Mouse (Mus musculus): ENCODE measurements around the gene Brk1. TPM values are rescaled to one million over a fixed set of nuclear protein-coding genes. Genes with fewer than 3 reads are reported as not detected.

Gene Brk1
- polyA plus RNA-seq (2014; fragmentation: Illumina TruSeq; extraction: RNeasy Lipid Tissue Mini Kit (QIAGEN cat#74804); ENCODE audit: low read depth, low replicate concordance) = 49.6 TPM

GRCm38 (mm10) chr6:113604432-113605223 is at the start of gene Brk1:
Brk1 (plus strand) TSS chr6:113604772.

GRCm38 (mm10) chr6:113600543-113601139 is 3.9 kb upstream of the Brk1 start, which contains the start of gene Fancd2os:
Fancd2os (minus strand) TSS chr6:113600715.

GRCm38 (mm10) chr6:113623941-113624751 is 19.6 kb downstream of the Brk1 start, which contains the start of gene Vhl:
Vhl (plus strand) TSS chr6:113623959.

GRCm38 (mm10) chr6:113638302-113639040 is 33.9 kb downstream of the Brk1 start, which contains the start of gene Irak2:
Irak2 (plus strand) TSS chr6:113638467.

Other genes with a start within 250 kb of the Brk1 start
- gene Tada3, start 226.9 kb upstream of the Brk1 start, polyA plus RNA-seq (2014; fragmentation: Illumina TruSeq; extraction: RNeasy Lipid Tissue Mini Kit (QIAGEN cat#74804); ENCODE audit: low read depth, low replicate concordance) = 2.2 TPM
- gene Arpc4, start 226.7 kb upstream of the Brk1 start, polyA plus RNA-seq (2014; fragmentation: Illumina TruSeq; extraction: RNeasy Lipid Tissue Mini Kit (QIAGEN cat#74804); ENCODE audit: low read depth, low replicate concordance) = 110 TPM
- 3.0 TPM for gene Ttll3, start 215.5 kb upstream of the Brk1 start, polyA plus RNA-seq (2014; fragmentation: Illumina TruSeq; extraction: RNeasy Lipid Tissue Mini Kit (QIAGEN cat#74804); ENCODE audit: low read depth, low replicate concordance)
- gene Rpusd3, start 185.4 kb upstream of the Brk1 start, polyA plus RNA-seq (2014; fragmentation: Illumina TruSeq; extraction: RNeasy Lipid Tissue Mini Kit (QIAGEN cat#74804); ENCODE audit: low read depth, low replicate concordance) = not detected
- gene Cidec, start 169.0 kb upstream of the Brk1 start, polyA plus RNA-seq (2014; fragmentation: Illumina TruSeq; extraction: RNeasy Lipid Tissue Mini Kit (QIAGEN cat#74804); ENCODE audit: low read depth, low replicate concordance) = 0.69 TPM
- 17.2 TPM for gene Jagn1, start 162.2 kb upstream of the Brk1 start, polyA plus RNA-seq (2014; fragmentation: Illumina TruSeq; extraction: RNeasy Lipid Tissue Mini Kit (QIAGEN cat#74804); ENCODE audit: low read depth, low replicate concordance)
- gene Il17re, start 146.3 kb upstream of the Brk1 start, polyA plus RNA-seq (2014; fragmentation: Illumina TruSeq; extraction: RNeasy Lipid Tissue Mini Kit (QIAGEN cat#74804); ENCODE audit: low read depth, low replicate concordance) = 8.7 TPM
- 3.8 TPM for gene Il17rc, start 133.3 kb upstream of the Brk1 start, polyA plus RNA-seq (2014; fragmentation: Illumina TruSeq; extraction: RNeasy Lipid Tissue Mini Kit (QIAGEN cat#74804); ENCODE audit: low read depth, low replicate concordance)
- 1.8 TPM for gene Creld1, start 121.5 kb upstream of the Brk1 start, polyA plus RNA-seq (2014; fragmentation: Illumina TruSeq; extraction: RNeasy Lipid Tissue Mini Kit (QIAGEN cat#74804); ENCODE audit: low read depth, low replicate concordance)
- not detected for gene Prrt3, start 102.8 kb upstream of the Brk1 start, polyA plus RNA-seq (2014; fragmentation: Illumina TruSeq; extraction: RNeasy Lipid Tissue Mini Kit (QIAGEN cat#74804); ENCODE audit: low read depth, low replicate concordance)
- gene Emc3, start 73.1 kb upstream of the Brk1 start, polyA plus RNA-seq (2014; fragmentation: Illumina TruSeq; extraction: RNeasy Lipid Tissue Mini Kit (QIAGEN cat#74804); ENCODE audit: low read depth, low replicate concordance) = 76.8 TPM
- gene Fancd2, start 73.1 kb upstream of the Brk1 start, polyA plus RNA-seq (2014; fragmentation: Illumina TruSeq; extraction: RNeasy Lipid Tissue Mini Kit (QIAGEN cat#74804); ENCODE audit: low read depth, low replicate concordance) = 2.5 TPM
- gene Fancd2os, start 4.1 kb upstream of the Brk1 start, polyA plus RNA-seq (2014; fragmentation: Illumina TruSeq; extraction: RNeasy Lipid Tissue Mini Kit (QIAGEN cat#74804); ENCODE audit: low read depth, low replicate concordance) = not detected
- gene Vhl, start 19.2 kb downstream of the Brk1 start, polyA plus RNA-seq (2014; fragmentation: Illumina TruSeq; extraction: RNeasy Lipid Tissue Mini Kit (QIAGEN cat#74804); ENCODE audit: low read depth, low replicate concordance) = 24.3 TPM
- 13.8 TPM for gene Irak2, start 33.7 kb downstream of the Brk1 start, polyA plus RNA-seq (2014; fragmentation: Illumina TruSeq; extraction: RNeasy Lipid Tissue Mini Kit (QIAGEN cat#74804); ENCODE audit: low read depth, low replicate concordance)
- 19.6 TPM for gene Tatdn2, start 92.3 kb downstream of the Brk1 start, polyA plus RNA-seq (2014; fragmentation: Illumina TruSeq; extraction: RNeasy Lipid Tissue Mini Kit (QIAGEN cat#74804); ENCODE audit: low read depth, low replicate concordance)
- not detected for gene Ghrl, start 115.1 kb downstream of the Brk1 start, polyA plus RNA-seq (2014; fragmentation: Illumina TruSeq; extraction: RNeasy Lipid Tissue Mini Kit (QIAGEN cat#74804); ENCODE audit: low read depth, low replicate concordance)
- 41.7 TPM for gene Sec13, start 136.0 kb downstream of the Brk1 start, polyA plus RNA-seq (2014; fragmentation: Illumina TruSeq; extraction: RNeasy Lipid Tissue Mini Kit (QIAGEN cat#74804); ENCODE audit: low read depth, low replicate concordance)

Measured in sigmoid colon, adult 10 weeks (tissue).